Mouse (Mus musculus): ENCODE data around the gene Mrps9. TPM values are rescaled to one million over a fixed set of nuclear protein-coding genes. Genes with fewer than 3 reads are reported as not detected.

Gene Mrps9
- polyA plus RNA-seq, 1 experiment from 2014 or later = 53.4 TPM

- no peak overlapping the region for H3K27ac ChIP-seq (ENCODE audit: low read depth)
- no peaks in the 10 kb centered on the region for H3K27me3 ChIP-seq (ENCODE audit: insufficient read depth, low read length)
- no peaks in the 10 kb centered on the region for H3K4me1 ChIP-seq (ENCODE audit: insufficient read depth)
- no peak overlapping the region for H3K4me3 ChIP-seq (ENCODE audit: low read depth, low read length)
- H3K36me3 ChIP-seq (ENCODE audit: insufficient read depth) = peaks cover 30% of the 10 kb centered on the region; the same call in 1 of the 2 replicates
- ATAC-seq (ENCODE audit: insufficient read depth) (no peak), DNase-seq (no peak)
- no peak overlapping the region for H3K9ac ChIP-seq
- no peaks in the 10 kb centered on the region for H3K9me3 ChIP-seq (ENCODE audit: low read depth, low read length)
- no peak overlapping the region for H3K4me2 ChIP-seq
- TF ChIP-seq CTCF (IDR thresholded peaks at IDR 0.05; ENCODE audit: low read depth) = no peak
- WGBS = 81% methylated on average over 11 of the region's 11 CpGs
Observed at GRCm38 (mm10) chr1:42905148-42905547, 54.1 kb downstream of the Mrps9 start.

- Histone ChIP-seq H3K27me3 (ENCODE audit: insufficient read depth, low read length) (no peaks in the 10 kb centered on the region), H3K4me3 (ENCODE audit: low read depth, low read length) (no peak overlapping the region), H3K4me1 (ENCODE audit: insufficient read depth) (no peaks in the 10 kb centered on the region), H3K36me3 (ENCODE audit: insufficient read depth) (0 out of 2 replicates have a peak, but pooled peaks cover 17% of the 10 kb centered on the region), H3K27ac (ENCODE audit: low read depth) (no peak overlapping the region), H3K9me3 (ENCODE audit: low read depth, low read length) (no peaks in the 10 kb centered on the region), H3K9ac (no peak overlapping the region), H3K4me2 (no peak overlapping the region)
- ATAC-seq (ENCODE audit: insufficient read depth) (no peak), DNase-seq (no peak)
- WGBS = 79% methylated on average over 7 of the region's 7 CpGs
- no peak for TF ChIP-seq CTCF (IDR thresholded peaks at IDR 0.05; ENCODE audit: low read depth)
Observed at GRCm38 (mm10) chr1:42906696-42907095, 55.7 kb downstream of the Mrps9 start.

GRCm38 (mm10) chr1:42907153-42907552 lies 56.1 kb downstream of the Mrps9 start:
- Histone ChIP-seq H3K4me3 (ENCODE audit: low read depth, low read length) (no peak overlapping the region), H3K9me3 (ENCODE audit: low read depth, low read length) (no peaks in the 10 kb centered on the region), H3K9ac (no peak overlapping the region), H3K36me3 (ENCODE audit: insufficient read depth) (0 out of 2 replicates have a peak, but pooled peaks cover 17% of the 10 kb centered on the region), H3K4me2 (no peak overlapping the region), H3K27me3 (ENCODE audit: insufficient read depth, low read length) (no peaks in the 10 kb centered on the region), H3K27ac (ENCODE audit: low read depth) (no peak overlapping the region), H3K4me1 (ENCODE audit: insufficient read depth) (no peaks in the 10 kb centered on the region)
- no peak for TF ChIP-seq CTCF (IDR thresholded peaks at IDR 0.05; ENCODE audit: low read depth)
- no peak for DNase-seq
- ATAC-seq (ENCODE audit: insufficient read depth) = no peak
- 61% methylated on average over 4 of the region's 4 CpGs for WGBS

- TF ChIP-seq CTCF (IDR thresholded peaks at IDR 0.05; ENCODE audit: low read depth) = peak; percentile 83
- Histone ChIP-seq H3K4me2 (no peak overlapping the region), H3K27me3 (ENCODE audit: insufficient read depth, low read length) (no peaks in the 10 kb centered on the region), H3K9me3 (ENCODE audit: low read depth, low read length) (no peaks in the 10 kb centered on the region), H3K4me1 (ENCODE audit: insufficient read depth) (no peaks in the 10 kb centered on the region), H3K27ac (ENCODE audit: low read depth) (no peak overlapping the region), H3K9ac (no peak overlapping the region), H3K4me3 (ENCODE audit: low read depth, low read length) (no peak overlapping the region), H3K36me3 (ENCODE audit: insufficient read depth) (no peaks in the 10 kb centered on the region)
- ATAC-seq (ENCODE audit: insufficient read depth) (peak; percentile 59; the same call in 1 of the 2 replicates), DNase-seq (peak; percentile 74)
- 14% methylated on average over 4 of the region's 4 CpGs for WGBS
Observed at GRCm38 (mm10) chr1:42915062-42915461, 64.0 kb downstream of the Mrps9 start.

- ATAC-seq (ENCODE audit: insufficient read depth) = no peak
Observed at GRCm38 (mm10) chr1:42916719-42917118, 65.7 kb downstream of the Mrps9 start.

GRCm38 (mm10) chr1:42917908-42918307 lies 66.9 kb downstream of the Mrps9 start:
- peak; percentile 57 for DNase-seq
- Histone ChIP-seq H3K9ac (no peak overlapping the region), H3K4me1 (ENCODE audit: insufficient read depth) (no peaks in the 10 kb centered on the region), H3K4me2 (peak overlapping the region; percentile 10; the same call in 1 of the 2 replicates), H3K9me3 (ENCODE audit: low read depth, low read length) (no peaks in the 10 kb centered on the region), H3K4me3 (ENCODE audit: low read depth, low read length) (no peak overlapping the region), H3K36me3 (ENCODE audit: insufficient read depth) (no peaks in the 10 kb centered on the region), H3K27ac (ENCODE audit: low read depth) (no peak overlapping the region), H3K27me3 (ENCODE audit: insufficient read depth, low read length) (no peaks in the 10 kb centered on the region)
- no peak for TF ChIP-seq CTCF (IDR thresholded peaks at IDR 0.05; ENCODE audit: low read depth)
- ATAC-seq (ENCODE audit: insufficient read depth) = peak; percentile 74
- 8% methylated on average over 4 of the region's 4 CpGs for WGBS

More at GRCm38 (mm10) chr1:42916719-42917118, 65.7 kb downstream of the Mrps9 start:
- H3K9ac ChIP-seq = no peak overlapping the region
- H3K4me1 ChIP-seq (ENCODE audit: insufficient read depth) = no peaks in the 10 kb centered on the region
- no peak overlapping the region for H3K4me3 ChIP-seq (ENCODE audit: low read depth, low read length)
- no peak overlapping the region for H3K4me2 ChIP-seq
- no peaks in the 10 kb centered on the region for H3K9me3 ChIP-seq (ENCODE audit: low read depth, low read length)
- H3K36me3 ChIP-seq (ENCODE audit: insufficient read depth) = no peaks in the 10 kb centered on the region
- TF ChIP-seq CTCF (IDR thresholded peaks at IDR 0.05; ENCODE audit: low read depth) = no peak
- no peak for DNase-seq
- WGBS = 73% methylated on average over 7 of the region's 7 CpGs
- H3K27me3 ChIP-seq (ENCODE audit: insufficient read depth, low read length) = no peaks in the 10 kb centered on the region
- H3K27ac ChIP-seq (ENCODE audit: low read depth) = no peak overlapping the region

- Histone ChIP-seq H3K4me2 (no peak overlapping the region), H3K4me3 (ENCODE audit: low read depth, low read length) (no peak overlapping the region), H3K27me3 (ENCODE audit: insufficient read depth, low read length) (no peaks in the 10 kb centered on the region), H3K27ac (ENCODE audit: low read depth) (no peak overlapping the region), H3K9me3 (ENCODE audit: low read depth, low read length) (no peaks in the 10 kb centered on the region), H3K36me3 (ENCODE audit: insufficient read depth) (no peaks in the 10 kb centered on the region), H3K4me1 (ENCODE audit: insufficient read depth) (no peaks in the 10 kb centered on the region), H3K9ac (no peak overlapping the region)
- WGBS = 63% methylated on average over 5 of the region's 5 CpGs
- TF ChIP-seq CTCF (IDR thresholded peaks at IDR 0.05; ENCODE audit: low read depth) = no peak
- DNase-seq = no peak
- no peak for ATAC-seq (ENCODE audit: insufficient read depth)
Observed at GRCm38 (mm10) chr1:42923924-42924323, 72.9 kb downstream of the Mrps9 start.

- Histone ChIP-seq H3K36me3 (ENCODE audit: insufficient read depth) (no peaks in the 10 kb centered on the region), H3K9me3 (ENCODE audit: low read depth, low read length) (no peaks in the 10 kb centered on the region), H3K27me3 (ENCODE audit: insufficient read depth, low read length) (no peaks in the 10 kb centered on the region), H3K4me1 (ENCODE audit: insufficient read depth) (no peaks in the 10 kb centered on the region), H3K4me2 (no peak overlapping the region), H3K27ac (ENCODE audit: low read depth) (no peak overlapping the region), H3K9ac (no peak overlapping the region), H3K4me3 (ENCODE audit: low read depth, low read length) (no peak overlapping the region)
- 61% methylated on average over 1 of the region's 1 CpGs for WGBS
- no peak for TF ChIP-seq CTCF (IDR thresholded peaks at IDR 0.05; ENCODE audit: low read depth)
- DNase-seq (no peak), ATAC-seq (ENCODE audit: insufficient read depth) (no peak)
Observed at GRCm38 (mm10) chr1:42933613-42934012, 82.6 kb downstream of the Mrps9 start.

Data from lung, embryonic 14.5 days (tissue).